In genomic region chr15:78320825-78321496, GRCm38 (mm10) we compare ENCODE assay signal across 8 mouse cellular contexts. TPM values are rescaled to one million over a fixed set of nuclear protein-coding genes. Genes with fewer than 3 reads are reported as not detected.
DNase-seq lines count a peak whose midpoint lies in the region; ATAC-seq and TF ChIP-seq lines count a peak whose summit lies in the region.

No protein-coding gene starts in this region.

- no peak overlapping the region for H3K9ac ChIP-seq in hindbrain, embryonic 14.5 days

- H3K27ac ChIP-seq in hindbrain, embryonic 14.5 days = no peak overlapping the region

- H3K4me2 ChIP-seq in hindbrain, embryonic 14.5 days (replicated peaks) = no peak overlapping the region

- peak; percentile 89 for TF ChIP-seq CTCF in brain, embryonic 14.5 days (IDR thresholded peaks at IDR 0.05; ENCODE audit: borderline replicate concordance, extremely low read depth, insufficient read depth, insufficient read length)

- no peaks in the 10 kb centered on the region for H3K4me1 ChIP-seq in hindbrain, embryonic 14.5 days (replicated peaks; ENCODE audit: control insufficient read depth, insufficient read depth, low read length)

- WGBS in hindbrain, embryonic 14.5 days = 27% methylated on average over 5 of the region's 5 CpGs

- no peak overlapping the region for H3K4me3 ChIP-seq in hindbrain, embryonic 14.5 days (replicated peaks; ENCODE audit: low read length)

- no peaks in the 10 kb centered on the region for H3K9me3 ChIP-seq in hindbrain, embryonic 14.5 days (ENCODE audit: control insufficient read depth, low read length)

- TF ChIP-seq POLR2A in brain, embryonic 14.5 days (IDR thresholded peaks at IDR 0.05; ENCODE audit: borderline replicate concordance, extremely low read depth, insufficient read depth, insufficient read length, poor library complexity, severe bottlenecking) = no peak

- H3K36me3 ChIP-seq in hindbrain, embryonic 14.5 days (replicated peaks; ENCODE audit: control insufficient read depth, insufficient read depth) = no peaks in the 10 kb centered on the region

- peak; percentile 85 for ATAC-seq in frontal cortex, adult (ENCODE audit: low TSS enrichment)
- ATAC-seq in hindbrain, embryonic 14.5 days (ENCODE audit: low FRiP score) = no peak; the same call in 1 of the 2 replicates

- peak; percentile 59 for DNase-seq in MEL-GATA-1-ER (ENCODE audit: extremely low read depth, low read depth)
- peak; percentile 62 for DNase-seq in brain, embryonic 14.5 days (ENCODE audit: low read depth)
- DNase-seq in hindbrain, embryonic 14.5 days (ENCODE audit: low spot score) = peak; percentile 68
- DNase-seq in layer of hippocampus, postnatal 25 days (ENCODE audit: extremely low spot score in 1 of 2, low spot score in 1 of 2) = peak; percentile 17 to 74
- DNase-seq in lung, postnatal 25 days (ENCODE audit: low spot score) = peak; percentile 72
- peak; percentile 62 for DNase-seq in right cerebral cortex, postnatal 25 days
- peak; percentile 58 for DNase-seq in yolk sac, embryonic 10.5 days (ENCODE audit: low spot score)

- no peaks in the 10 kb centered on the region for H3K27me3 ChIP-seq in hindbrain, embryonic 14.5 days (ENCODE audit: control insufficient read depth, insufficient read depth, low read length)

RNA-seq across cellular contexts. Expression of gene Csf2rb, which starts 4.6 kb away (rescaled TPM):
- polyA plus RNA-seq in brain, embryonic 14.5 days (2012; rRNA removed) = 0.85 and 1.8 TPM in 2 replicates
- polyA plus RNA-seq in hindbrain, embryonic 14.5 days (2014; fragmentation: Nextera tagmentation; extraction: Ambion mirVana) = 0.47 and 1.1 TPM in 2 replicates
- total RNA-seq in layer of hippocampus, postnatal 25 days (2021) = 1 to 10 TPM; 2.5 to 2.6 TPM

RNA-seq across cellular contexts. Expression of gene Csf2rb2, which starts 15.4 kb away (rescaled TPM):
- polyA plus RNA-seq in brain, embryonic 14.5 days (2012; rRNA removed) = 0.29 and 0.32 TPM in 2 replicates
- 0.21 and 0.33 TPM in 2 replicates for polyA plus RNA-seq in hindbrain, embryonic 14.5 days (2014; fragmentation: Nextera tagmentation; extraction: Ambion mirVana)
- 1 to 10 TPM; 1.5 to 2.1 TPM for total RNA-seq in layer of hippocampus, postnatal 25 days (2021)
